ENCODE assay signal across 15 mouse cellular contexts in genomic region chr7:73643306-73643992, GRCm38 (mm10).
DNase-seq lines count a peak whose midpoint lies in the region; ATAC-seq lines count a peak whose summit lies in the region.
"Had no signal": no experiment of that assay in that cellular context is flagged by ENCODE, and none has a peak within 500 bp of the region (broad histone marks: within the 10 kb centered on the region; RNA-seq: fewer than 3 reads in every experiment).

No protein-coding gene starts in this region.

- H3K4me2 ChIP-seq in neural tube, embryonic 13.5 days, result no peak overlapping the region
- no peak overlapping the region for H3K4me2 ChIP-seq in neural tube, embryonic 15.5 days
- no peak overlapping the region for H3K4me2 ChIP-seq in forebrain, embryonic 11.5 days (ENCODE audit: low read depth, low read length, severe bottlenecking)
- H3K4me2 ChIP-seq: embryonic facial prominence, embryonic 12.5 days; liver, embryonic 15.5 days had no signal

- peaks cover 28% of the 10 kb centered on the region for H3K27me3 ChIP-seq in neural tube, embryonic 13.5 days
- H3K27me3 ChIP-seq in neural tube, embryonic 15.5 days (replicated peaks), result 0 out of 2 replicates have a peak, but pooled peaks cover 3% of the 10 kb centered on the region
- H3K27me3 ChIP-seq in forebrain, embryonic 11.5 days (ENCODE audit: control insufficient read depth, insufficient read depth, low read length), result no peaks in the 10 kb centered on the region
- H3K27me3 ChIP-seq: embryonic facial prominence, embryonic 12.5 days; liver, embryonic 15.5 days; Patski had no signal

- peaks cover 22% of the 10 kb centered on the region for H3K4me1 ChIP-seq in neural tube, embryonic 13.5 days (replicated peaks)
- 0 out of 2 replicates have a peak, but pooled peaks cover 4% of the 10 kb centered on the region for H3K4me1 ChIP-seq in neural tube, embryonic 15.5 days
- peaks cover 2% of the 10 kb centered on the region for H3K4me1 ChIP-seq in forebrain, embryonic 11.5 days (replicated peaks; ENCODE audit: control insufficient read depth, insufficient read depth, low read length)
- H3K4me1 ChIP-seq: embryonic facial prominence, embryonic 12.5 days; liver, embryonic 15.5 days had no signal

- no peak overlapping the region for H3K9ac ChIP-seq in neural tube, embryonic 13.5 days
- H3K9ac ChIP-seq in neural tube, embryonic 15.5 days (replicated peaks), result no peak overlapping the region
- no peak overlapping the region for H3K9ac ChIP-seq in forebrain, embryonic 11.5 days (ENCODE audit: low read length)
- H3K9ac ChIP-seq: embryonic facial prominence, embryonic 12.5 days; liver, embryonic 15.5 days had no signal

- no peak for ATAC-seq in neural tube, embryonic 13.5 days (ENCODE audit: low read depth)
- ATAC-seq in neural tube, embryonic 15.5 days (ENCODE audit: low FRiP score), result no peak
- ATAC-seq in forebrain, embryonic 11.5 days (replicated peaks; ENCODE audit: low FRiP score), result peak; percentile 40
- ATAC-seq: Patski had no signal

- H3K27ac ChIP-seq in neural tube, embryonic 13.5 days (replicated peaks), result 0 out of 2 replicates have a peak overlapping the region, but pooled peaks have one; percentile 61
- H3K27ac ChIP-seq in neural tube, embryonic 15.5 days (replicated peaks), result no peak overlapping the region
- H3K27ac ChIP-seq in forebrain, embryonic 11.5 days (ENCODE audit: low read depth, low read length), result peak overlapping the region; percentile 43; the same call in 1 of the 2 replicates
- H3K27ac ChIP-seq: embryonic facial prominence, embryonic 12.5 days; left cerebral cortex, adult 2 months; liver, embryonic 15.5 days had no signal

- WGBS in neural tube, embryonic 13.5 days, result 86% methylated on average over 19 of the region's 19 CpGs
- WGBS in neural tube, embryonic 15.5 days, result 85% methylated on average over 19 of the region's 19 CpGs
- WGBS in forebrain, embryonic 11.5 days, result 80% methylated on average over 19 of the region's 19 CpGs

- H3K9me3 ChIP-seq in neural tube, embryonic 13.5 days, result no peaks in the 10 kb centered on the region
- no peaks in the 10 kb centered on the region for H3K9me3 ChIP-seq in neural tube, embryonic 15.5 days (replicated peaks)
- no peaks in the 10 kb centered on the region for H3K9me3 ChIP-seq in forebrain, embryonic 11.5 days (ENCODE audit: control insufficient read depth, low read length)
- H3K9me3 ChIP-seq: embryonic facial prominence, embryonic 12.5 days; liver, embryonic 15.5 days had no signal

- no peaks in the 10 kb centered on the region for H3K36me3 ChIP-seq in neural tube, embryonic 13.5 days
- H3K36me3 ChIP-seq in neural tube, embryonic 15.5 days, result no peaks in the 10 kb centered on the region
- no peaks in the 10 kb centered on the region for H3K36me3 ChIP-seq in forebrain, embryonic 11.5 days (ENCODE audit: control insufficient read depth, insufficient read depth, low read length)
- H3K36me3 ChIP-seq: embryonic facial prominence, embryonic 12.5 days; liver, embryonic 15.5 days had no signal

- DNase-seq in ES-CJ7 (ENCODE audit: low read depth, low spot score), result peak; percentile 44
- DNase-seq in forebrain, embryonic 11.5 days (ENCODE audit: low spot score), result no peak
- DNase-seq in thymus, postnatal 14 days, result peak; percentile 50
- DNase-seq in right cerebral cortex, adult 2 months (ENCODE audit: low spot score in 2 of 2), result no peak
- no peak for DNase-seq in ovary, postnatal 36 days (ENCODE audit: low spot score)
- DNase-seq: gastrocnemius, postnatal 10 days; heart, postnatal 36 days; lung, postnatal 14 days had no signal

- no peak overlapping the region for H3K4me3 ChIP-seq in neural tube, embryonic 13.5 days
- H3K4me3 ChIP-seq in neural tube, embryonic 15.5 days (replicated peaks), result no peak overlapping the region
- H3K4me3 ChIP-seq in forebrain, embryonic 11.5 days (ENCODE audit: low read depth, low read length), result no peak overlapping the region
- H3K4me3 ChIP-seq: embryonic facial prominence, embryonic 12.5 days; layer of hippocampus, adult 2 months; left cerebral cortex, adult 2 months; liver, embryonic 15.5 days had no signal

Comparison
In these comparisons a context has a peak if more than half of its experiments do, and no peak if none do; other contexts are left out.
1. DNase-seq: peak in ES-CJ7 (single experiment) and thymus, postnatal 14 days (single experiment); none in forebrain, embryonic 11.5 days (single experiment), right cerebral cortex, adult 2 months (0 of 2) and ovary, postnatal 36 days (single experiment).